Mouse (Mus musculus) frontal cortex, postnatal 36 days (tissue): ENCODE results near the gene Rora.
"Not testable (repeated sequence)": the region's sequence is repeated elsewhere in the genome, so short reads cannot be mapped to it uniquely, and the experiment has no call there.

Source experiments
- DNase-seq, 2 experiments: peaks; one replicate each; pipeline ENCODE4 v3.0.0; 2022; ENCODE audit warnings: low spot score in 2 of 2

Gene Rora

DNA sequence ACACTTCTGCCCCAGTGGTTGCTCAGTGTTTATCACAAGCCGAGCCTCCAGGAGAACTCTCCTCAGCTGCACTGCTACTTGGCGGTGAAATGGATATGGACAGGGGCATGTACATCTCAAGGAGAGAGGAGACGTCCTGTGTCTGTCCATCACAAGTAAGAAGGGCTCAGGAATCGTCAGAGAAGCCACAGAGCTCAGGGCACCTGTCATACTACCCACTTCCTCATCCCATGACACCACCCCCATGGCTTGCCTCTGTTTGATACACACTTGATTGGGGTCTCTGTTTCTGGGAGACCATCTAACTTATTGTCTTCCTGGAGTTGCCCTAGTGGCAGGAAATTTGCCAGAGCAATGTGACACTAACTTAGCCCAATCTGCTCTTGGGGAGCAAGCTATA is 433.3 kb downstream of the Rora start:
- DNase-seq = no peak

DNA sequence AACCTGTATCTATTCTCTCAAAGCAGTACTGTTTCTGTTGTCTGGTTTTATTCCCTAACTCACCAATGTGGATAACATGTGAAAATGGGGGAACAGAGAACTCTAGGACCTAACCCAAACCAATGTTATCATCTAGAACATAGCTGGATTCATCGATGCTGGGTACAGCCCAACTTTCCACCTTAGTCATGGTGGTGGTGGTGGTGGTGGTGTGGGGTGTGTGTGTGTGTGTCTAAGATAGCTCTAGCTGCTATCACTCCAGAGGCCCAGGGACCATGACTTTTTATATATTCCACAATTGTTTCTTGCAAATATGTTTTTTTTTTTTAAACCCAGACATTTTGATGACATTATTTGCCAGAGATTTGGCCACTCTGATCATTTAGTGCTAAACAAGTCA is 433.7 kb downstream of the Rora start:
- DNase-seq = no peak

DNA sequence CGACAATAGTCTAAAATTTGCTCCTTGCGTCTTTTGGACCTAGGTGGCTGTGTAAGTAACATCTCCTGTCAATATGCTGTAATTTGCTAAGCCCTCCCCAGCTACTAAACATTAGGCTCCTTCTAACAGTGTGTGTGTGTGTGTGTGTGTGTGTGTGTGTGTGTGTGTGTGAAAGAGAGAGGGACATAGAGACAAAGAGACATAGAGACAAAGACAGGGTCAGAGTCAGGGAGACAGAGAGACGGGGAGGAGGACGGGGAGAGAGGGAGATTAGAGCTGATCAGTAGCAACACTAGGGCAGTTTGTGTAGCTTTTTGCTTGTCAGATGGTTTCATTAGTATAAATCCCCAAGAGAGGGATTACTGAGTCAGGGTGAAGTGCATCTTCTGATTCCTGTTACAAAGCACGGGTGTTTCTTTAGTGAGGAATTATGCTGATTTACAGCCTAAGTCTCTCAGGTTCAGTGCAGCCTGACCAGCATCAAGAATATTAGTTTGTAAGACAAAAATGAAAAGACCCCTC is 437.2 kb downstream of the Rora start:
- DNase-seq = no peak

DNA sequence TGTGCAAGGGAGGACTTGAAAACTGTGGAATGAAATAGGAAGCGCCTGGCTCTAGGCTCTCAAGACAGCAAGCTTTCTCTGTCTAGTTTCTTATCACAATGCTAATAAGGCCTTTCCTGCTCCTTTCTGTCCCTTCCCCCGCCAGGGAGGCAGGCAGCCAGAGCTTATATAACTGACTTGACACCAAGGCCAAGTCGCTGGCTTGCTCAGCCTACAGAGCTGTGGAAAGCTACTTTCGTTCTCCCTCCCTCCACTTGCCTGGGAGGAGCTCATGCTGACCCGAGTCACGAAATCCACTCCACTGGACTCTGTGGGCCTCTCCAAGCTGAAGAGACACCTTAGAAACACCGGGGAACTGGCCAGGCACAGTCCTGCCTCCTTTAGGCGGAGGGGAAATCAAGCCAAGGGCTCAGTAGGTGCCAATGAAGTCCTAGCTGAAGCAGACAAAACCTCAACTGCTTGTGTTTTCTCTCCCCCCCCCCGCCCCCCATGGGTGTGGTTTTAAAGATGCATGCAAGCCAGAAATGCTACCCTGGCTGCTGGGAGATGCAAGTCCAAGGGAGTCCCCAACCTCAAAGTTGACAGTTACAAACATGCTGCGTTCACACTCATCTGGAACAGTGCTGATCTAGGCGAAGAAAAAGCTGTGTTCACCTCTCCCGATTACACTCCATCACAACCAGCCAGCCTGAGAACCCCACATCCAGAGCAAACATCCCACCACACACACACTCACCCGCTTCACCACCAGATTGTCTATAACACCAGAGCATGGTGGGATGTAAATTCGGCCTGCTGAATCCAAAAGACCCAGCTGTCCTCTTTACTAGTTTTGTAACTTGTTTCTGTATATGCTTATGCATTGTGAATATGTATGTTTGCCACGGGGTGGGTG is 438.8 kb downstream of the Rora start:
- peak; percentile 53 to 58 for DNase-seq

DNA sequence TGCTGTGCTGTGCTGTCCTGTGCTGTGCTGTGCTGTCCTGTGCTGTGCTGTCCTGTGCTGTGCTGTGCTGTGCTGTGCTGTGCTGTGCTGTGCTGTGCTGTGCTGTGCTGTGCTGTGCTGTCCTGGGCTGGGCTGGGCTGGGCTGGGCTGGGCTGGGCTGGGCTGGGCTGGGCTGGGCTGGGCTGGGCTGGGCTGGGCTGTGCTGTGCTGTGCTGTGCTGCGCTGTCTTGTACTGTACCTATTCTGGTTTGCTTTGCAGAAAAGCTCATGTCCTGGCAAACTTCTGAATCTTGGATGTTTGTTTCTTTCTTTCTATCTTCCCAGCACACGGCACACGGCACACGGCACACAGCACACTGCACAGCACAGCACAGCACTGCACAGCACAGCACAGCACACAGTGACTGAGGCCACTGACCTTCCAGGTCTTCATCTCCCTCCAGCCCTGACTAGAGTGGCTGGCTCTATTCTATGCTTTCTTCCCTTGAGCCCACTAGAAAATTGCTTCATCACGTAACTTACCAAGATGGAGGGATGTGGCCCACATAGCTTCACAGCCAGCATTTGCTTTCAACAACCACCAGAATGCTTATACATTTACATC is 446.7 kb downstream of the Rora start:
- DNase-seq = not testable (repeated sequence)

DNA sequence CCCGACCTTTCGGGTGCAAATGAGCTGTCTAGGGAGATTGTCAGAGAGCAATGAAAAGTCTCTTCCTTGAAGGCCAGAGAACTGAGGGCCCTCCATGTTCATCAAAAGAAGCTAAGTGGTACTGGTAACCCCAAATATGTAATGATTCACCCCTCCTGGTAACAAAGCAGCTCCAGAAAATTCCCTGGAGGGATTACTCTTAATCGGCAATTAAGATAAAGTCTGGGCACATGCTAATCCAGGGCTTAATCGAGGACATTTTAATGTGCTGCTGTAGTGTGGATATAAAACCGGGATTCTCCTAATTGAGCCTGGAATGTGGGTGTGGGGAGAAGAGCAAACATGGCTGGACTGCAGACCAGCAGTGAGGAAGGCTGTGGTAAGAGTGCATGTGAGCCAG is 450.7 kb downstream of the Rora start:
- no peak for DNase-seq

DNA sequence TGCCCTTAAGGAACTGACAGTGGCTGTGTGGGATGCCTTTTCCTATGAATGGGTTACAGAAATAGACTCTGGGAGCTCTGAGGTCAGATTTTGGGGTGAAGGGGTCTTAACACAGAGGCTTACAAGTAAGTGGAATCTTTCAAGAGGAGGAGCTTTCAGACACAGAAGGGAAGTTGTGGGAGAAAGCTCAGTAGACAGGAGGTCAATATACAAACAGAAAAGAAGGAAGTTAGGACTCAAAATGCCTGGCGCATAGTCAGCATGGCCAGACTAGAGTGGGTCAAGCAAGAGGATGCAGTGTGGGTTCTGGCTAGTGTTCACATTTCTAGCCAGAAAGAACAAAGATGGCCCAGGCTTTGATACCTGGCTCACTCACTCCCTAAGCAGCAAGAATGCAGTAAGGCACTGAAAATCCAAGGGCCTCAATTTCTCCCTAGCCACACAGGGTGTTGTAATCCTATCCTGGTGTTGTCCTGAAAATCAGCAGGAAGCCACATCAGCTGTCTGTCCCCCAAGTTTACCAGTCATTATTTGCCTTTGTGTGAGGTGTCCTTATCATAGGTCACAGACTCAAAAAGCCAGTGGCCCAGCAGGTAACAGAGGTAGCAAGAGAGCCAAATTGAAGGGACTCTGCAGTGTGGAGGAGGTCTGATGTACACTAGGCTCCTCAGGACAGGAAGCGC is 456.2 kb downstream of the Rora start:
- no peak for DNase-seq

DNA sequence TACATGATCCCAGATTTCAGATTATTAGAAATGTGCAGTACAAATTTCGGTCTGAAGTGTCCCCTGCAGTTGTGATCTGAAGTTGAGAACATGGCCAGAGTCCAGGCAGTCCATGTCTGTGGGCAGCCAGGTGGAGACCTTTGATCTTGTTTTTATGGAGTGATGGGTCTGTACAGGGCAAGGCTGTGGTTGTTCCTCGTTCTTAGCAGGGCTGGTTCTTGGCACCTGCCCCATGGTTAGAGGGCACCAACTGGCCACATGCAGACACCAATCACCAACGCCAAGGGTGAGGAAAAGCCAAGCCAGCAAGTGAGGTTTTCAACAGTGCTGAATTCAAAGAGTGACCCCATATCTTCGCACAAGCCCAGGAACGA is 456.7 kb downstream of the Rora start:
- no peak for DNase-seq

DNA sequence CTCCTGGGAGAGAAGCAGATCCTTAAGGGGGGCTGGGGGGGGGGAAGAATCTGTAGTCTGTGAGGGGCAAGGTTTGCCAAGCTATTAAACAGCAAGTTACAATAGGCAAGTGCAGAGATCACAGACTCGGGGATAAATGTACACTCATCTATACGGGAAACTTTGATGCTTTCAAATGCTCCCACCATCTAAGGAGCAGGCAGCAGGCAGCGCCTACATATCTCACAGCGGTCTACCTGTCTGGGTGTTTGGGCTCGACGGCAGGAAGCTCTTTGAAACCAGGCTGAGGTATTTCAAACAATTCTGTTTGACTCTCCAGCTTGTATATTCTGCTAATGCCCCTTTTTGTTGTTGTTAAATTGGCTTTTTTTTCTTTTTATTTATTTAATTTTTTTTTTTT is 457.1 kb downstream of the Rora start:
- no peak for DNase-seq

DNA sequence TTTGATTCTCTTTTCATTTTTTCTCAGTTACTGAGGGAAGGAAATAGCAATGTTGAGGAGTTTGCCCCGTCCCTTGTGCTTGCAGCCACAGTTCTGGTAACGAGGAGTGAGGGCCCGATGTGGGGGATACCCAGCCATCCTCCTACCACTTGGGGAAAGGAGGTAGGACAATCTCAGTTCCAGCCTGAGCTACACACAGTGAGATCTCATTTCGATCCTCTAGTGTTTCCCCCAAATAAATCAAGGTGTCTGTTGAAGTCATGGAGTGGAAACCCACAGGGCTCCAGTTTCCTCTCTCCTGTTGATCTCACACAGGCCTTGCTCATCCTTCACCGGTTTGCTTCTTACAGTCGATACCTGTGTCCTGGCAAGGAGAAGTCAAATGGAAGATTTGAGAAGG is 458.0 kb downstream of the Rora start:
- DNase-seq = no peak

DNA sequence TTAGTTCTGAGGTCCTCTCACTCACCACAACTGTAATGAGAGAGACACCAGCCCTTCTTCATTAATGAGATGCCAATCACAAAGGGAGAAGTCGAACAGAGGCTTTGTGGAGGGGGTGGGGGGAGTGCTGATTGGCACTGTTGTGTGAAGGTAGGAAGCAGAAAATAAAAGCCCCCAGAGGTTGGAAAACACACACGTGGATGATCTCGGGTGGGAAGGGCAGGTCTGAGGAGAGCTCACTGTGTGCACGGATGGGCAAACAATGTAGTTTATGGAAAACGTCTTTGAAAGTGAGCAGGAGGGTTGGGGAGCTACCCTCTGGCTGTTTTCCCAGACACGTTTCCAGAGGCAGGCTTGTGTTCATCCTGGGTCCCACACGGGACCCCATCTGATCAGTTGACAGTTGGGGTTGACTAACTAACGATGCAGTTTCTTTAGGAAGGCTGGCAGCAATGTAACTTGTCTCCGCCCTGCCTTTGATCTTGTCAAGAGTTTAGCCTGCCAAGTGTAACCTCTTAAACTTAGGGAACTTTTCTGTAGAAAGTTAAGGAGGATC is 460.9 kb downstream of the Rora start:
- no peak for DNase-seq

DNA sequence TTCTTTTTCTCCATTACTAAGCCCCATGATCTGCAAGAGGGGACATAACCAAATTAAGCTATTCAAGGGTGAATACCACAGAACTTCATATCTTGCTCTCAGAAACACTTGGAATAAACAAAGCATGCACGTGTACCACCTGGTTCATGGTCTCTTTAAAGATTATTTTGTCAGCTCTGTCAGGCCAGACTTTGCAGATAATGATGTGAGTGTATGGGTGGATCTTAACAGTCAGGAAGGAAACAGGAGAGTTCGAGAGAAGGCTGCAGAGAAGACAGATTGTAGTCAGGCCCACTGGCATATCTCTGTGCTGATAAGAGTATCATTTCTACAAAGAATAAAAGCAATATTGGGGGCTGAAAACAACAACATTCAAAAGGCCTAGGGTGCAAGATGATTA is 463.2 kb downstream of the Rora start:
- DNase-seq = no peak

DNA sequence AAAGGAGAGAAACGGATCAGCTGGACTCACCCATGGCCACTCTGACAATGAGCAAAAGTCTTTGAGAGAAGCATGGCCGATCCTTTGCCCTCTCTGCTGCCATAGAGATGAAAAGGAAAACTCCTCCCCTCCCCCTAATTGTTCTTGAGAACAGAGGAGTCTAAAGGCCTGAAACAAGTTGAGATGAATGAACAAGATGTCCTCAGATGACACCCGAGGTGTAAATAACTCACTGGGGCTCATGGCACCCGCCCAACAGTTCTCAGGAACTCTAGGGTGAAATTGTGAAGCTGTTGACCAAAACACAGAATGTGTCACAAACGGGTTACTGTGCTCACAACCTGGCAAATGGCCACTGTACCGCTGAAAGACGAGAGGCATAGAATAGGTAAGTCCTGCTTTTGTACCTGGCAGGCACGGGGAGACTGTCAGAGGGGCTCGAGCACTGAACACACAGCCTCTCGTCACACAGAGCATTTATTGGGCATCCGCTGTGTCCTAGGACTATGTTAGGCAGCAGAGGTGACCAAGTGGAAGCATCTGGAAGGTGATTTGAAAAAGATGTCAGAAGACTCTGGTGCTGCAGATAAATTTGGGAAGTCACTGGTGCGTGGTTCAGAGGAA is 467.6 kb downstream of the Rora start:
- no peak for DNase-seq

DNA sequence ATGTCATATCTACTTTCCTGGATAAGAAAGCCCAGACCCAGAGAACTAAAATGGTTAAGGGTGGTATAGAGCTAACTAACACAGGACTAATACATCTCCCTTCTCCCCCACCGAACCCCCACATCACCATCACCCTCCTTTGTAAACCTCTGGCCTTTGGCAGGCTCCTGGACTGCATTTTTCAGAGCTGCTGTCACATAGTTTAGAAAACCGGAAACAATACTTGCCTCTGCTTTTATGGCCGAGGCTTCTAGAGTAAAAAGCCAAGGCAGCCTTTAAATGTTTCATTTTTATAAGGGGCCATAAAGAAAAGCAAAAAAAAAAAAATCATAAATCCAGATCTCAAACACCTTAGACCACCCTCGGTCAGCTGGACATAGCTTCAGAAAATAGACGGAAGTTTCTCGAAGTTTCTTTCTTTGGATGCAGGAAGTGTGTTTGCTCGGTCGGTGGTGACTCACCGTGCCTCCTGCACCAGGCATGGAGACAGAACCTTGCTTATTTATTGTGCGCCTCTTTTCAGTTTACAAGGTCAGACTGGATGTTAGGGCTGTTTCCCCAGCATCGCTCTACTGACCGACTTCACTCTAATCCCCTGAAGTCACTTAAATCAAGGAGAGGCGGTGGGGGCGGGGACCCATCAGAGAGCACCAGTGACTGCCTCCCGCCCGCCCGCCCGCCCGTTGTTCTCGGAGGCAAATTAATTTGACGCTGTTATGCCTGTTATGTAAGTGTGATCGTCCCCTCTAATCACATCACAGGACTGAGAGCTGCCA is 471.6 kb downstream of the Rora start:
- DNase-seq = peak; percentile 30 to 49

DNA sequence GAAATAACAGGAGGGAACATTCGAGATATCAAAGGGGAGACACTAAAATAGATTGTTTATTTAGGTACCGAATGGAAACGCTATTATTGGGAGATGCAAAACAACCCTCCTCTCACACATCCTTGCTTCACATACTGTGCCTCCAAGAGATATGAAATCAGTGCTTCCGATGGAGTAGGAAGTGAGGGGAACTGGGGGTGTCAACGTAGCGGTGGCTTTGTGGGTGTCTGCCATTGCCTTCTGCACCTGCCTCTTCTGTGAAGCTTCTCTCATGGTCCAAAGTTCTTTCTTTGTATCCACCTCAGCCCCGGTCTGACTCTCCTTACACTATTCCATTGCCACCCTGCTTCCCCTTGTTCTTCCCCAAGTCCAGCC is 472.2 kb downstream of the Rora start:
- DNase-seq = peak; percentile 27 to 38

DNA sequence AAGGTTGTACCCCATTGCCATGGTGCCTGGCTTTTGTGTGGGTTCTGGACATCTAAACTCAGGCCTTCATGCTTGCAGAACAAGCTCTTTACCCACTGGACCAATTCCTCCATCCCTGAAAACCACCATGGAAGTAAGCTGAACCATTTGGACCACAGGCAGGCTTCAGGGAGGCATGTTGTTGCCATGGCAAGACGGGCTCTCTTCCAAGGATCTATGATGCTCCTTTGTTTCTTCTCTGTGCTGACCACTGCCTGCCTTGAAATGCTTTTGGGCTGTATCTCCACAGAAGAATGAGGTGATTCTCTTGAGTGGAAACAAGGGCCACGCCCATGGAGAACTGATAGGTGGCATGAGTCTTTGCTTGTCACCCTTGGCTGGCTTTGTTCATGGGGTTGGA is 473.0 kb downstream of the Rora start:
- no peak for DNase-seq

DNA sequence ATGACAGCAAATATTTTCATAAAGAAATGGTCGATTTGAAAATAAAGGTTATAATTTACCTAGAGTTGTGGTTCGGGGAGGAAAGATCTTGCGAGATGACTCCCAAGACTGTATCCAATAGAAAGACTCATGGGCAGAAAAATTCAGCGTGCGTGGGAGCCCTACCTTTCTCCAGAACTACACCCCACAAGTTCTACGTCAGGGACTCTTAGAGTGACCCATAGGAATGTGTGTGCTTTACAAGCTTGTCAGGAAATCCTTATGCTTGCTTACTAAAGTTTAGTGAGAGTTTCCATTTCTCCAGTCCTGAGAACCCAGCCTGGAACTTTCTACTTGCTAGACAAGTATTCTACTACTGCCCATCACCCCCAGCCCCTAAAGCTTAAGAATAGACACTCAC is 474.7 kb downstream of the Rora start:
- DNase-seq = no peak

DNA sequence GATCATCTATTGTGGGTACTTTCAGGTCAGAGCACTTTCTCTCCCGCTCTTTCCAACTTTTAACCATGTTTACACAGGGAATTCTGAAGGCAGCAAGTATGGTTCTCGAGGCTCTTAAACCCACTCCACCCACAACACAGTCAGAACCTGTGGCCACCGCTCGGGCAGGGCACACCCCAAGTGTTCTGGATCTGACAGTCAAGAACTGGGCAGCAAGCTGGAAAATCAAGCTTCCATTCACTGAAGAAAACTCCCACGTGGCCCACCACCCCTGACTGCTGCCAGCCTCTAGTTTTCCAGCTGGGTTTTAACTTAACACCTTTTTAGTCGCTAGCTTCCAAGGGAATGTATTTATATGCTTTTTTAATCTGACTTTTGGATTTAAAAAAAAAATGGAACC is 479.4 kb downstream of the Rora start:
- DNase-seq = no peak

DNA sequence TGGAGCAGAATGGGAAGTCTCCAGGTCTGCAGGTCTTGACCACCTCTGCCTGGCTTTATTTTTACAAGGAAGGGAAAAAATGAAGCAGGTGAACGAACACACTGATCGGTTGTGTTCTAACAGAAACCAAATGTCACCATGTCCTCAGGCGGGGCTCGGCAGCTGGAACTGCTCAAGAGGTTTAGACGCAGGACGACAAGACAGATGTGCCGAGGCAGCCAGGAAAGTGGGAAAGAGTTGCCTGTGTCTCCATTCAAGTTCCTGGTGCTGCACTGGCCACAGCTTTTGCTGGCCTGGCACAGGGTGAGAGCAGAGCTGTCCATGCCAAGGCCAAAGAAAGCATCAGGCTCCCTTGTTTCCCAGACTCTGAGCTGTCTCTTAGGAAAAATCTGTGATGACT is 480.1 kb downstream of the Rora start:
- no peak for DNase-seq

DNA sequence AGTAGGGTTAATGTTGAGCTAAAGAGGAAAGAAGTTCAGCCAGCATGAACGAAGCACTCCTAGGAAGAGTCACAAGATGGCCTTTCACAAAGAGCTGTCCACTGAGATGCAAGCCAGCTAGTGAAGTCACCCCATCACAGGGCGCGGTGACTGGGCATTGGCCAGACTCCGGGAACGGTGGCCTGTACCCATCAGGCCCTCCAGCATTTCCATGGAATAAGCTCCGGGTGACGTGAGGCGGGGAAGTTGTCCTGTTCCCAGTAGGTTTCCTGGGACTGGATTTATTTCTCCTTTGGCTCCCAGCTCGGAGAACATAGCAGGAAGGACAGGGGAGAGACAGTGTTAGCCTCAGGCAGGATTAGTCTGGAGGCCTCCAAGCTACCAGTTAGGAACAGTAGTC is 481.0 kb downstream of the Rora start:
- DNase-seq = no peak

DNA sequence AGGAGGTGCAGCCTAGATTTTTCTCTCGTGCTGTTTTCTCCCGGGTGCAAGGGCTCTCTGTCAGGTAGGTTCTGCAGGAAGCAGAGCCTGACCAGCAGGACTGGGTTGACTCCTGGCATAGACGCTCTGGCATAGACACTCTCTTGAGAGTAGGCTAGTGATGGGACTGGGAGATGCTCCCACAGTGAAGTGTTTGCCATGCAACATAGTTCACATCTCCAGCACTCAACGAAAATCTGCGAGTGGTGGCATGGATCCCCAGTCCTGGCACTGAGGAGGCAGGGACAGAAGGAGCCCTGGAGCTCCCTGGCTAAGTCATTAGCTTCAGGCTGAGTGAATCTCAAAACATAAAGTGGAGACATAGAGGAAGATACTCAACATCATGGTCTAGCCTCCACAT is 483.2 kb downstream of the Rora start:
- no peak for DNase-seq
